Mouse (Mus musculus): ENCODE data around the gene Gm9970. TPM values are rescaled to one million over a fixed set of nuclear protein-coding genes. Genes with fewer than 3 reads are reported as not detected.

The Gm9970 gene
- not detected for total RNA-seq (2021)

- intact Hi-C loops (cut with DNase I): loop anchor here (1.0 to 2.0 kb wide), 4 partner anchors 20 to 62 kb away; partner anchors contain the start of genes Eif2b4, Gm29609, Ift172 and Snx17
- peak; percentile 95 for DNase-seq
These were observed at the start of gene Gm9970, which contains the start of gene Nrbp1 for GRCm38 (mm10) chr5:31240637-31241521. Gm9970 (minus strand) TSS chr5:31241232. Nrbp1 (plus strand) TSS chr5:31240864.

GRCm38 (mm10) chr5:31289626-31290230 lies 48.7 kb upstream of the Gm9970 start:
- DNase-seq: no peak
- intact Hi-C loops (cut with DNase I): loop anchor here (2.0 to 10.0 kb wide), 4 partner anchors 49 to 235 kb away; partner anchors contain the start of genes Cad, Eif2b4, Gm9970 and Nrbp1

- intact Hi-C loops (cut with DNase I): no loop called here
- no peak for DNase-seq
These were observed 47.6 kb upstream of the Gm9970 start for GRCm38 (mm10) chr5:31288655-31289054.

GRCm38 (mm10) chr5:31288225-31288624 lies 47.2 kb upstream of the Gm9970 start:
- intact Hi-C loops (cut with DNase I): no loop called here
- DNase-seq: no peak

- intact Hi-C loops (cut with DNase I): no loop called here
- no peak for DNase-seq
These were observed 38.4 kb upstream of the Gm9970 start for GRCm38 (mm10) chr5:31279245-31279988.

GRCm38 (mm10) chr5:31273018-31273417 lies 32.0 kb upstream of the Gm9970 start:
- no peak for DNase-seq
- intact Hi-C loops (cut with DNase I): no loop called here

- intact Hi-C loops (cut with DNase I): no loop called here
- DNase-seq: no peak
These were observed 26.7 kb upstream of the Gm9970 start for GRCm38 (mm10) chr5:31267686-31268085.

- intact Hi-C loops (cut with DNase I): no loop called here
- DNase-seq: peak in 1 of 2 experiments; percentile 28
These were observed 25.1 kb upstream of the Gm9970 start for GRCm38 (mm10) chr5:31266101-31266500.

- no peak for DNase-seq
- intact Hi-C loops (cut with DNase I): no loop called here
These were observed 16.6 kb upstream of the Gm9970 start for GRCm38 (mm10) chr5:31257616-31258015.

GRCm38 (mm10) chr5:31255971-31256370 lies 14.9 kb upstream of the Gm9970 start:
- intact Hi-C loops (cut with DNase I): no loop called here
- no peak for DNase-seq

- intact Hi-C loops (cut with DNase I): no loop called here
- no peak for DNase-seq
These were observed 14.3 kb upstream of the Gm9970 start for GRCm38 (mm10) chr5:31255381-31255780.

- intact Hi-C loops (cut with DNase I): no loop called here
- DNase-seq: no peak
These were observed 13.9 kb upstream of the Gm9970 start for GRCm38 (mm10) chr5:31254901-31255300.

- intact Hi-C loops (cut with DNase I): no loop called here
These were observed 13.4 kb upstream of the Gm9970 start for GRCm38 (mm10) chr5:31254452-31254851.

GRCm38 (mm10) chr5:31253806-31254205 lies 12.8 kb upstream of the Gm9970 start:
- intact Hi-C loops (cut with DNase I): no loop called here
- DNase-seq: no peak

More at GRCm38 (mm10) chr5:31254452-31254851, 13.4 kb upstream of the Gm9970 start:
- peak; percentile 38 to 53 for DNase-seq

GRCm38 (mm10) chr5:31252795-31253545 lies 11.9 kb upstream of the Gm9970 start:
- intact Hi-C loops (cut with DNase I): no loop called here
- DNase-seq: no peak

- no peak for DNase-seq
These were observed 11.1 kb upstream of the Gm9970 start for GRCm38 (mm10) chr5:31252151-31252550.

GRCm38 (mm10) chr5:31251541-31252101 lies 10.6 kb upstream of the Gm9970 start, which contains the start of gene Krtcap3:
Krtcap3 (plus strand) TSS chr5:31251691.
- no peak for DNase-seq
- intact Hi-C loops (cut with DNase I): no loop called here

More at GRCm38 (mm10) chr5:31252151-31252550, 11.1 kb upstream of the Gm9970 start:
- intact Hi-C loops (cut with DNase I): no loop called here

- no peak for DNase-seq
- intact Hi-C loops (cut with DNase I): no loop called here
These were observed 9.7 kb upstream of the Gm9970 start for GRCm38 (mm10) chr5:31250716-31251115.

- no peak for DNase-seq
- intact Hi-C loops (cut with DNase I): no loop called here
These were observed 1.2 kb upstream of the Gm9970 start for GRCm38 (mm10) chr5:31242191-31242590.

All from heart, postnatal 36 days (tissue).